Mouse (Mus musculus) liver, embryonic 14.5 days (tissue): Measurements from ENCODE around the gene Lcn5. TPM values are rescaled to one million over a fixed set of nuclear protein-coding genes. Genes with fewer than 3 reads are reported as not detected.
A peak's percentile ranks its signal among the peaks of the same experiment; 100 is the strongest.

Experiments
- ATAC-seq: fragments of 200-750 bp; cut with Nextera tagmentation; 2 replicates; pipeline ENCODE4 v1.8.0; 2017; ENCODE audit warnings: moderate number of reproducible peaks, mild to moderate bottlenecking, moderate library complexity; ENCODE audit not compliant: insufficient read depth
- DNase-seq, 3 experiments: peaks; one replicate each; pipeline ENCODE4 v3.0.0-alpha.2; 2012 to 2013; ENCODE audit warnings: low read depth in 3 of 3, low spot score in 3 of 3
- H3K27ac ChIP-seq: fragments of 300-500 bp; sonication (generic); 2 replicates; pipeline ENCODE4 v1.5.1; 2014; ENCODE audit warnings: moderate library complexity, mild to moderate bottlenecking, control low read depth, inconsistent platforms
- H3K27me3 ChIP-seq: fragments of 300-500 bp; sonication (generic); 2 replicates; pipeline ENCODE4 v1.6.1; 2014; ENCODE audit warnings: mild to moderate bottlenecking, low read length, moderate library complexity; ENCODE audit not compliant: control insufficient read depth, insufficient read depth
- H3K36me3 ChIP-seq: fragments of 300-500 bp; sonication (generic); replicated peaks from 2 replicates; pipeline ENCODE4 v1.6.1; 2014; ENCODE audit warnings: low read depth; ENCODE audit not compliant: control insufficient read depth, insufficient read depth
- H3K4me1 ChIP-seq, 2 experiments: fragments of 200-500 bp in 1 of 2; fragments of 300-500 bp in 1 of 2; sonication (generic) in 1 of 2; replicated peaks; 2 replicates each; pipeline ENCODE4 v1.6.1; 2012 to 2014; ENCODE audit warnings: antibody characterized with exemption in 1 of 2, inconsistent platforms in 1 of 2, low read length in 1 of 2; ENCODE audit not compliant: control insufficient read depth in 2 of 2, insufficient read depth in 2 of 2
- H3K4me2 ChIP-seq: fragments of 300-500 bp; sonication (generic); 2 replicates; pipeline ENCODE4 v1.6.1; 2014; ENCODE audit warnings: low read depth, mild to moderate bottlenecking, control low read depth, moderate library complexity
- H3K4me3 ChIP-seq, 2 experiments: fragments of 200-500 bp in 1 of 2; fragments of 300-500 bp in 1 of 2; sonication (generic) in 1 of 2; 2 replicates each; pipeline ENCODE4 v1.5.1; 2012 to 2014; ENCODE audit warnings: low read depth in 2 of 2, low read length in 2 of 2, mild to moderate bottlenecking in 2 of 2, control low read depth in 1 of 2, inconsistent platforms in 1 of 2, moderate library complexity in 1 of 2; ENCODE audit not compliant: insufficient read depth in 1 of 2
- H3K9ac ChIP-seq: fragments of 300-500 bp; sonication (generic); replicated peaks from 2 replicates; pipeline ENCODE4 v1.6.1; 2014; ENCODE audit warnings: mild to moderate bottlenecking, control low read depth, moderate library complexity
- H3K9me3 ChIP-seq: fragments of 300-500 bp; sonication (generic); 2 replicates; pipeline ENCODE4 v1.6.1; 2016; ENCODE audit warnings: low read length, mixed read lengths; ENCODE audit not compliant: control insufficient read depth
- CTCF ChIP-seq: IDR thresholded peaks from 2 replicates; pipeline ENCODE4 v1.5.1; 2016; ENCODE audit warnings: antibody characterized with exemption, low read depth, control low read depth
- EP300 ChIP-seq: IDR thresholded peaks from 2 replicates; pipeline ENCODE4 v1.6.1; 2016; ENCODE audit warnings: antibody characterized with exemption, low read depth
- WGBS: fragments of 180-500 bp; shearing (Covaris S2); extraction: QIAGEN DNeasy Blood & Tissue Kit; methylation state at CpG from one replicate; pipeline ENCODE4 v1.1.7; 2014; ENCODE audit not compliant: insufficient replicate concordance; 5-methylcytosine and 5-hydroxymethylcytosine counted together
- polyA plus RNA-seq, 2 experiments: library from polyadenylated mRNA; depleted of rRNA in 1 of 2; stranded (reverse) in 1 of 2; unstranded in 1 of 2; fragments of >200 nt; fragmentation: Nextera tagmentation in 1 of 2; extraction: Ambion mirVana in 1 of 2; gene quantifications; 2 replicates each; pipeline versions ENCODE4 v1.2.1 to v1.2.3; 2012 to 2014

Lcn5 gene
- polyA plus RNA-seq, 2 experiments: not detected

DNA sequence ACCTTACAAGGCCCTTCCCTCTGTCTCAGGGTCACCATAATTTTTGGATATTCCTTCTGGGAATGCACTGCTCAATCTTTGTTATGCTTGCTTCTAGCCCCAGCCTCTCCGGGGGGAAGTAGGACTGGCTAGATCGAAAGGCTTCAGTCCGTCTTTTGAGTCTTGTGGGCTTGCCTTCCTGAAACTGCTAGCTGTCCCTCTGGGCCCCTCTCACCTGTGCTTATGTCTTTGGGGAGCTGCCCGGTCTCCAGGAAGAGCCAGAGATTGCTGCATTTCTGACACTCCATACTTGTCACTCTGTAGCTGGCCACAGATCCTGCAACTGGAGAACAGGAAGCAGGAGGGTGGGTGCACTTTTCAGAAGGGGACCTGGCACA, 36.9 kb upstream of the Lcn5 start:
- DNase-seq: no peak
- Histone ChIP-seq H3K4me1 (peaks cover 0 to 6% of the 10 kb centered on the region in 2 experiments; a peak in 2 of 4 replicates), H3K4me2 (no peak overlapping the region), H3K4me3 (no peak overlapping the region), H3K27ac (no peak overlapping the region), H3K9me3 (no peaks in the 10 kb centered on the region), H3K36me3 (no peaks in the 10 kb centered on the region), H3K9ac (no peak overlapping the region), H3K27me3 (peaks cover 21% of the 10 kb centered on the region)
- TF ChIP-seq EP300 (no peak), CTCF (no peak)
- 51% methylated on average over 4 of the region's 4 CpGs for WGBS
- ATAC-seq: no peak

DNA sequence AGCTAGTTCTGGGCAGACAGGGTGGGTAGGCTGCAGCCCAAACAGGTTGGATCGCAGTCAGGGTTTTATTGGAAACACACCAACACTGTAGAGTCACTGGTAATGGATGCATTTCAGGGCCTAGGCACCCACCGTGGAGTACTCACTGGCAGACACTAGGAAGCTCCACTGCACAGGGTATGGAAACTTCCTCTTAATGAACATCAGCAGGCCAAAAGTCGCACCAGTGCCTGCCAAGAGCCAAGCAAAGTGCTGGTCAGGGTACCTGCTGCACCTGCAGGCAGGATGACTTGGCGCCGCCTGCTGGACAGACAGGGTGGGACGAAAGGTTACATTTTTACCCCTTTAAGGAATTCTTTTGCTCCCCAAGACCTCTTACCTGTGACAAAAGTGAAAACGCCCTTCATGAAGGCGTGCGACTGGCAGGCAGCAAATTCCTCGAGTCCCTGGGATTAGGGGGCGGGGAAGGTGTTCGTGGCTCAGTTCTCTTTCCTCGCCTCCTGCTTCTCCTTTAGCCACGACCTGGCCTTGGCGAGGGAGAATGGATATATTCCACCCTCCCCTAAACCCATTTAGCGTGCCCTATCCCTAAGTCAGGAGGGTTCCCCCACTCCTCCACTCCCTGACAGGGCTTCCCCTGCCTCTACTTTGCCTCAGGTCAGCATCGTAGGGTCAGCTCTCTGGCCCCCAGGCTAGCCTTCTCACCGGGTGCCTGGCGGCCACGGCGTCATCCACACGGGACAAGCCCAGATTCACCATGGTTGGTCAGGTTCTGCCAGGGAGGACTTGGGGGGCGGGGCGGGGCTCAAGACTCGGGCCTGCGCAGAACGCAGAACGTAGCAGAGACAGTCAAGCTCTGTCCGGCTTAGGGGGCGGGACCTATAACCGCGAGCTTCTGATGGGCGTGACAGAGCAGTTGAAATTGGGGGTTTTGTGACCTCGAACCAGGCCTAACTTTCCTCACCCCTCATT, 36.2 kb upstream of the Lcn5 start, which contains the start of gene Tmem141:
Tmem141 (minus strand) TSS at position 777 of the 972 bp plus-strand sequence.
- H3K4me3 ChIP-seq: peak within 1 kb of the TSS; percentile 51 to 61
- peak; percentile 88 for TF ChIP-seq CTCF
- no peak for TF ChIP-seq EP300
- no peaks in the 10 kb centered on the region for H3K36me3 ChIP-seq
- H3K4me1 ChIP-seq: peaks cover 0 to 6% of the 10 kb centered on the region in 2 experiments; a peak in 2 of 4 replicates
- H3K9ac ChIP-seq: no peak within 1 kb of the TSS
- H3K9me3 ChIP-seq: no peaks in the 10 kb centered on the region
- peak; percentile 56 to 60 (median 59) for DNase-seq
- H3K4me2 ChIP-seq: peak within 1 kb of the TSS; percentile 69
- H3K27ac ChIP-seq: no peak within 1 kb of the TSS
- 8% methylated on average over 34 of the region's 34 CpGs for WGBS
- H3K27me3 ChIP-seq: peaks cover 15% of the 10 kb centered on the region
- peak; percentile 78 for ATAC-seq

DNA sequence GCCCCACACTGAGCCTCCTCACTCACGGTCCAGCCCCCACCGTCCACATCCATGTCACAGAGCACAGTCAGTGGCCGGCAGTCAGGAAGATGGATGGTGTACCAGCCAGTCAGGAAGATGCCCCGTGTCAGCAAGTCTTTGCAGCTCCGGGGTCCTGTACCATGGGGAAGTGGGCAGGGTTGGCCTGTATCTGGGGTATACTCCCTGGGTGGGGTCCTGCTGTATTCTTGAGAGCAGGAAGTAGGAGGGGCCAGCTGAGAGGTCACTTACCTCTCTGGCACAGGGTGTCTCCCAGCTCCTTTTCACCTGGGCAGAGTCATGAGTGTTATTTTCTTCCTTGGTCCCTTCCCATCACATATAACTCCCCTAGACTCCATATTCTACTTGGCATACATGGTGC, 31.8 kb upstream of the Lcn5 start:
- H3K27me3 ChIP-seq: no peaks in the 10 kb centered on the region
- H3K4me3 ChIP-seq: no peak overlapping the region
- H3K9ac ChIP-seq: no peak overlapping the region
- TF ChIP-seq EP300: no peak
- no peak for TF ChIP-seq CTCF
- WGBS: 32% methylated on average over 5 of the region's 5 CpGs
- peaks cover 0 to 5% of the 10 kb centered on the region in 2 experiments; a peak in 2 of 4 replicates for H3K4me1 ChIP-seq
- H3K4me2 ChIP-seq: no peak overlapping the region
- no peak overlapping the region for H3K27ac ChIP-seq
- no peaks in the 10 kb centered on the region for H3K9me3 ChIP-seq
- DNase-seq (no peak), ATAC-seq (no peak)
- no peaks in the 10 kb centered on the region for H3K36me3 ChIP-seq

DNA sequence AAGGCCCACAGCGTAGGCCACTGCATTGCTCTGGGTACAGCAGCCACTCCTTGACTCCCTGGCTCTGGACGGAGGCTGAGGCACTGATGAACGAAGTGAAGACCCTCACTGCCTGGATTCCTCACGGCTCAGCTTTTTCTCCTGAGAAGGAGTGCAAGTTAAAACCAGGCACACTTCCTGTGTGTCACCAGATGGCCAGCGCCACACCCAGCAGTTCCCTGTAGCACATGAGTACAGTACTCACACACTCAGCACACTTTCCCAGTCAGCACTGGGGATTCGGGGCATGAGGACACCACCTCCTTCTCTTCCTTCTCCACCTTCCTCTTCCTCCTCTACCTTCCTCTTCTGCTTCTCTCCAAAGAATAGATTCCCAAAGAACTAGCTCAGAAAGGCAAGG, 29.9 kb upstream of the Lcn5 start, which contains the start of gene Fcna:
Fcna (minus strand) TSS at position 220 of the 400 bp plus-strand sequence.
- 49% methylated on average over 6 of the region's 6 CpGs for WGBS
- Histone ChIP-seq H3K27me3 (no peaks in the 10 kb centered on the region), H3K4me2 (no peak within 1 kb of the TSS), H3K4me1 (no peaks in the 10 kb centered on the region), H3K9ac (no peak within 1 kb of the TSS), H3K9me3 (no peaks in the 10 kb centered on the region), H3K36me3 (no peaks in the 10 kb centered on the region), H3K4me3 (no peak within 1 kb of the TSS), H3K27ac (no peak within 1 kb of the TSS)
- ATAC-seq (no peak), DNase-seq (no peak)
- TF ChIP-seq CTCF (no peak), EP300 (no peak)

DNA sequence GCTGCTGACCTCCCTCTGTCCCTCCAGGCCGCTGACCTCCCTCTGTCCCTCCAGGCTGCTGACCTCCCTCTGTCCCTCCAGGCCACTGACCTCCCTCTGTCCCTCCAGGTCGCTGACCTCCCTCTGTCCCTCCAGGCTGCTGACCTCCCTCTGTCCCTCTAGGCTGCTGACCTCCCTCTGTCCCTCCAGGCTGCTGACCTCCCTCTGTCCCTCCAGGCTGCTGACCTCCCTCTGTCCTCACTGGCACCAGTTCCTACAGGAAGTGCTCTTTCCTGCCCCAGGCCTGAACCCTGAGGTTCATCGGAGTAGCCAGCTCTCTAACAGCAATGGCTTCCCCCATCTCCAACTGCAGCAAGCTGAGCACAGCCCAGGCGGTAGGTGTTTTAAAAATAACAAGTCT, 29.0 kb upstream of the Lcn5 start:
- ATAC-seq: no peak
- TF ChIP-seq EP300 (no peak), CTCF (no peak)
- no peak overlapping the region for H3K9ac ChIP-seq
- H3K9me3 ChIP-seq: no peaks in the 10 kb centered on the region
- no peak for DNase-seq
- no peak overlapping the region for H3K4me2 ChIP-seq
- no peaks in the 10 kb centered on the region for H3K27me3 ChIP-seq
- no peak overlapping the region for H3K27ac ChIP-seq
- no peaks in the 10 kb centered on the region for H3K36me3 ChIP-seq
- no peaks in the 10 kb centered on the region for H3K4me1 ChIP-seq
- 32% methylated on average over 4 of the region's 4 CpGs for WGBS
- H3K4me3 ChIP-seq: no peak overlapping the region
